In the genomic region with DNA sequence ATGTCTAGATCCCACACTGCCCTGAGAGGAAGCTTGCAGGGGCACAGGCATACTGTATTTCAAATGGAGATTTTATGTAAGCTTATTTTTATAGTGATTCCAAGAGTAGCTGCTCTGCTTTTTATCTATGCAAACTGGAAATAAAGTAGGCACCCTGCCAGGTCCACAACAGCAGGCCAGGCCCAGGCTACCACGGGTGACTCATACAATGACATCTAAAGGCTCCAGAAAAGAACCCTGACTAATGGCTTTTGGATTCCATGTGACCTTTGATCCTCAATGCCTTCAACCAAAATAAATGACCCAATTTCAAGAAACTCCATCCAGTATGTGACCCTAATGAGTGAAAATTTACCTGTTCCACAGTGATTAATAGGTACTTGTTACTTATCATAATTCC, we compare ENCODE assay signal across 9 mouse cellular contexts.
DNase-seq lines count a peak whose midpoint lies in the region; ATAC-seq and TF ChIP-seq lines count a peak whose summit lies in the region.
"Had no signal": no experiment of that assay in that cellular context is flagged by ENCODE, and none has a peak within 500 bp of the region (broad histone marks: within the 10 kb centered on the region; RNA-seq: fewer than 3 reads in every experiment).

No protein-coding gene starts in this region.

- no peaks in the 10 kb centered on the region for H3K27me3 ChIP-seq in lung, embryonic 14.5 days (ENCODE audit: insufficient read depth, low read length)
- H3K27me3 ChIP-seq in heart, embryonic 12.5 days (replicated peaks): no peaks in the 10 kb centered on the region
- H3K27me3 ChIP-seq: hindbrain, embryonic 15.5 days had no signal

- H3K36me3 ChIP-seq in lung, embryonic 14.5 days (ENCODE audit: insufficient read depth): peaks cover 12% of the 10 kb centered on the region
- H3K36me3 ChIP-seq in heart, embryonic 12.5 days: peaks cover 5% of the 10 kb centered on the region; the same call in 1 of the 2 replicates
- H3K36me3 ChIP-seq in macrophage (ENCODE audit: inconsistent target): no peaks in the 10 kb centered on the region
- H3K36me3 ChIP-seq: hindbrain, embryonic 15.5 days had no signal

- H3K4me3 ChIP-seq in lung, embryonic 14.5 days (ENCODE audit: low read depth, low read length): no peak overlapping the region
- no peak overlapping the region for H3K4me3 ChIP-seq in lung, adult 2 months (replicated peaks; ENCODE audit: extremely low read depth, low read depth, low read length)
- H3K4me3 ChIP-seq in heart, embryonic 12.5 days: no peak overlapping the region
- no peak overlapping the region for H3K4me3 ChIP-seq in macrophage (ENCODE audit: inconsistent target)
- H3K4me3 ChIP-seq: hindbrain, embryonic 15.5 days had no signal

- H3K79me2 ChIP-seq in macrophage (ENCODE audit: inconsistent target): no peaks in the 10 kb centered on the region

- WGBS in lung, embryonic 14.5 days: 2% methylated on average over 1 of the region's 1 CpGs
- WGBS in lung, adult 2 months: 2% methylated on average over 1 of the region's 1 CpGs
- 6% methylated on average over 1 of the region's 1 CpGs for WGBS in heart, embryonic 12.5 days
- 0% methylated on average over 1 of the region's 1 CpGs for WGBS in macrophage (ENCODE audit: missing documents)

- no peak for TF ChIP-seq CTCF in lung, embryonic 14.5 days (IDR thresholded peaks at IDR 0.05; ENCODE audit: low read depth)
- TF ChIP-seq CTCF in lung, adult 2 months (IDR thresholded peaks at IDR 0.05; ENCODE audit: insufficient read depth, low read length): no peak

- peak; percentile 60; the same call in 1 of the 2 replicates for ATAC-seq in lung, embryonic 14.5 days (ENCODE audit: insufficient read depth)
- peak; percentile 67; the same call in 1 of the 2 replicates for ATAC-seq in heart, embryonic 12.5 days (ENCODE audit: insufficient number of reproducible peaks, low FRiP score)
- no peak for ATAC-seq in megakaryocyte, adult 5-6 weeks (ENCODE audit: poor library complexity, severe bottlenecking)
- no peak for ATAC-seq in monocyte, adult 5-6 weeks (replicated peaks; ENCODE audit: insufficient number of reproducible peaks, low FRiP score, low TSS enrichment, poor library complexity, severe bottlenecking)

- H3K4me1 ChIP-seq in lung, embryonic 14.5 days (ENCODE audit: insufficient read depth): no peaks in the 10 kb centered on the region
- peaks cover 2% of the 10 kb centered on the region for H3K4me1 ChIP-seq in lung, adult 2 months (ENCODE audit: control insufficient read depth, insufficient read depth, low read length)
- H3K4me1 ChIP-seq in heart, embryonic 12.5 days (replicated peaks): peaks cover 61% of the 10 kb centered on the region

- DNase-seq in lung, embryonic 14.5 days: peak; percentile 74
- no peak for DNase-seq in lung, adult 2 months
- DNase-seq in adrenal gland, postnatal 14 days: peak; percentile 85
- DNase-seq in frontal cortex, postnatal 36 days (ENCODE audit: low spot score in 2 of 2): no peak

- no peak overlapping the region for H3K4me2 ChIP-seq in lung, embryonic 14.5 days
- no peak overlapping the region for H3K4me2 ChIP-seq in heart, embryonic 12.5 days
- H3K4me2 ChIP-seq: hindbrain, embryonic 15.5 days had no signal

- H3K27ac ChIP-seq in lung, embryonic 14.5 days (ENCODE audit: low read depth): no peak overlapping the region
- peak overlapping the region; percentile 59; the same call in 1 of the 2 replicates for H3K27ac ChIP-seq in heart, embryonic 12.5 days (ENCODE audit: poor library complexity, severe bottlenecking)
- H3K27ac ChIP-seq in macrophage: 0 out of 2 replicates have a peak overlapping the region, but pooled peaks have one; percentile 13
- H3K27ac ChIP-seq: hindbrain, embryonic 15.5 days had no signal

- no peak for TF ChIP-seq POLR2A in lung, adult 2 months (IDR thresholded peaks at IDR 0.05; ENCODE audit: borderline replicate concordance, extremely low read depth, low read depth, low read length)

- H3K9ac ChIP-seq in lung, embryonic 14.5 days: no peak overlapping the region
- no peak overlapping the region for H3K9ac ChIP-seq in heart, embryonic 12.5 days
- H3K9ac ChIP-seq: hindbrain, embryonic 15.5 days had no signal

- H3K9me3 ChIP-seq in lung, embryonic 14.5 days (ENCODE audit: low read depth, low read length): no peaks in the 10 kb centered on the region
- H3K9me3 ChIP-seq in heart, embryonic 12.5 days (replicated peaks): no peaks in the 10 kb centered on the region
- H3K9me3 ChIP-seq: hindbrain, embryonic 15.5 days had no signal

Comparison
In these comparisons a context has a peak if more than half of its experiments do, and no peak if none do; other contexts are left out.
1. DNase-seq: peak in lung, embryonic 14.5 days (single experiment) and adrenal gland, postnatal 14 days (single experiment); none in lung, adult 2 months (single experiment) and frontal cortex, postnatal 36 days (0 of 2).
2. ATAC-seq: peak in lung, embryonic 14.5 days (single experiment) and heart, embryonic 12.5 days (single experiment); none in megakaryocyte, adult 5-6 weeks (single experiment) and monocyte, adult 5-6 weeks (single experiment).